Mouse (Mus musculus): ENCODE results near the gene Sbno2. TPM values are rescaled to one million over a fixed set of nuclear protein-coding genes. Genes with fewer than 3 reads are reported as not detected.
"Not testable (repeated sequence)": the region's sequence is repeated elsewhere in the genome, so short reads cannot be mapped to it uniquely, and the experiment has no call there.

Gene Sbno2
- total RNA-seq, 2 experiments from 2014 or later, result 14.5 to 25.5 TPM

- DNase-seq (ENCODE audit: low spot score in 2 of 2), result no peak
- intact Hi-C loops (cut with DNase I), result no loop called here
These were observed 32.5 kb downstream of the Sbno2 start for GRCm38 (mm10) chr10:80072623-80073489.

GRCm38 (mm10) chr10:80071516-80071900 lies 33.9 kb downstream of the Sbno2 start:
- intact Hi-C loops (cut with DNase I), result no loop called here
- DNase-seq (ENCODE audit: low spot score in 2 of 2), result no peak

DNA sequence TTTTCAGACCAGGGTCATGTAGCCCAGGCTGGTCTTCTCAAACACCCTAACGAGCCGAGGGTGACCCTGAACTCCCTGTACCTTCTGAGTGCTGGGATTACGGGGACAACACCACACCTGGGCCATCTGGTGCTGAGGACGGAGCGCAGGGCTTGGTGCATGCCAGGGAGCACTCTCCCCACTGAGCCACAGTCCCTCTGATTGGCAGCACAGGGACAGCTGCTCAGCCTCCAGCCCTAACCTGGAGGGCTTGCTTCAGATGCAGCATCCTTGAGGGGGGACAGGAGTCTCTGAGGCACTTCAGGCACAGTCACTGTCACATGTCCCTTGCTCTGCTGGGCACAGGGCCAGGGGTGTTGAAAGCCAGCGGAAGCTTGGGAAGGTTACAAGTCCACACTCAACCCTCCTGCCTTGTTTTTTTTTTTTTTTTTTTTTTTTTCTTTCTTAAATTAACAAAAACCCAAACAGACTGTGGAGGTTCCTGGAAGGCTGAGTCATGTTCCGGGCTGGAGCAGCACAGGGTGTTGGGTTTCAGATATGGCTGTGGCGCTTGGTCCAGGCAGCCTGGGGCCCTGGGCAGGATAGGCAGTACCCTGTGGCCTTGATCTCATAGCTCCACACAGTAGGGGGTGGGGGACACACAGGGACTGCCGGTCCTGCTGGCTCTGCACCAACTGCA lies 34.4 kb downstream of the Sbno2 start:
- DNase-seq (ENCODE audit: low spot score in 2 of 2), result peak; percentile 68
- intact Hi-C loops (cut with DNase I), result no loop called here

DNA sequence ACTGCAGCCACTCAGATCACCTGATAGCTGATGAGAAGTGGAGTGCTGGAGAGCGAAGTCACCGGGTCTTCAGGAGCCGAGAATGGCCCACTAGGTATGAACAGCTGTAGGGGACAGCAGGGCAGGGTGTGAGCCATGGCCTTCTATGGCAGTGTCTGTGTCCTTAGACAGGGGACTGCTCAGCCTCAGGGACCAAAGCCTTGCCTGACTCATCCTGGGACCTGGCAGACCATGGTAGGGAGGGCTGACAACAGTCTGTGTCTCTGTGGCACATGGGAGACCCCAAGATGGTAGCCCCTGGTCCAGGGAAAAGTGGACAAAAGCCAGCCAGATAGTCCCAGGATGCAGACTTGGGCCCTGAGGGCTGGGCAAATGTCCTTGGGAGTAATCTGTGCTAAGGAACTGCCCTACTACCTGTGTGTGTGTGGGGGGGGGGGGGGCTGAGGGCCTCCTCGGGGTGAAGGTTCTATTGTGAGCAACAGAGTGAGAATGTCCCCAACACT lies 35.4 kb downstream of the Sbno2 start:
- intact Hi-C loops (cut with DNase I), result no loop called here

GRCm38 (mm10) chr10:80069251-80069650 lies 36.1 kb downstream of the Sbno2 start:
- intact Hi-C loops (cut with DNase I), result no loop called here
- DNase-seq (ENCODE audit: low spot score in 2 of 2), result no peak

More for the DNA sequence above, 35.4 kb downstream of the Sbno2 start:
- DNase-seq (ENCODE audit: low spot score in 2 of 2), result no peak

- no peak for DNase-seq (ENCODE audit: low spot score in 2 of 2)
- intact Hi-C loops (cut with DNase I), result no loop called here
These were observed 41.3 kb downstream of the Sbno2 start for GRCm38 (mm10) chr10:80063877-80064650.

GRCm38 (mm10) chr10:80063104-80063503 lies 42.3 kb downstream of the Sbno2 start:
- intact Hi-C loops (cut with DNase I), result no loop called here
- DNase-seq (ENCODE audit: low spot score in 2 of 2), result peak in 1 of 2 experiments; percentile 29

DNA sequence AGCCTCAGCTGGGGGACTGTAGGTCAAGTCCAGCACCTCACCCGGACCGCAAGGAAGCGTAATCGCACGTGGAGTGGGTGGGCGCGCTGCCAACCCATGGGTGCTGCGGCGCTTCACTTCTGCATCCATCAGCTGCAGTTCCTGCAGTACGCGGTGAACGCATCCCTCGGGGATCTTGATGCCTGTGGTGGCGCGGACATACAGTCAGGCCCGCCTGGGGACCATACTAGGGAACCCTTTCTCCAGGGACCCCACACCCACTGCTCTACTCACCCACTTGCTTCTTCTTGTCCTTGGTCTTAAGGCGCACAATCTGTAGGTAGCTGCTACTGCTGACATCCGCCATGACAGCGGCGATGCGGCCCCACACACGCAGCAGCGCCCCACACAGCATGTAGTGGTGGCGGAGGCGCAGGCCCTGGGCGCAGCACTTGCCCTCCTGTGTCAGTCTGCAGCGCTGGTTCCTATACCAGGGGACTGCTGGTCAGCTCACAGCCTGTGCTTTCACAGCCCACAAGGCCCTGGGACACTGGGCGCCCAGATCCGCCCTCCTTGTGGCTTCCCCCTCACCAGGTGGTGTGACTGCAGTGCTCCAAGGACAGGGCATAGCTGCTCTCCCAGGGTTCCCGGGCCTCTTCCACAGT lies 47.6 kb downstream of the Sbno2 start:
- intact Hi-C loops (cut with DNase I), result no loop called here
- peak; percentile 31 to 32 for DNase-seq (ENCODE audit: low spot score in 2 of 2)

- intact Hi-C loops (cut with DNase I), result no loop called here
- no peak for DNase-seq (ENCODE audit: low spot score in 2 of 2)
These were observed 48.2 kb downstream of the Sbno2 start for GRCm38 (mm10) chr10:80056976-80057682.

GRCm38 (mm10) chr10:80056506-80056905 lies 48.9 kb downstream of the Sbno2 start:
- DNase-seq (ENCODE audit: low spot score in 2 of 2), result no peak
- intact Hi-C loops (cut with DNase I), result no loop called here

DNA sequence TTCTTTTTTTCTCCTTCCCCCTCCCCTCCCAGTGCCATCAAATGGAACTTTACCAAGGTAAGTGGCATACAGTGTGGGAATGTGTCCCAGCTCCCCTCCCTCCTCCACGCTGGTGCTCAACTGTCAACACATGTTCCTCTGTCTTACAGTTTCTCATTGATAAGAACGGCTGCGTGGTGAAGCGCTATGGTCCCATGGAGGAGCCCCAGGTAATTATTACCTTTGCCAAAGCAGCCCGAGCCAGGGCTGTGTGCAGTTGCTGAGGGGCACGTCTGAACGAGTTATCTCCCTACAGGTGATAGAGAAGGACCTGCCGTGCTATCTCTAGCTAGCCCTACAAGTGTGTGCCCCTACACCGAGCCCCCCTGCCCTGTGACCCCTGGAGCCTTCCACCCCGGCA lies 49.5 kb downstream of the Sbno2 start:
- no peak for DNase-seq (ENCODE audit: low spot score in 2 of 2)
- intact Hi-C loops (cut with DNase I), result no loop called here

GRCm38 (mm10) chr10:80055364-80055763 lies 50.0 kb downstream of the Sbno2 start:
- DNase-seq (ENCODE audit: low spot score in 2 of 2), result no peak
- intact Hi-C loops (cut with DNase I), result no loop called here

DNA sequence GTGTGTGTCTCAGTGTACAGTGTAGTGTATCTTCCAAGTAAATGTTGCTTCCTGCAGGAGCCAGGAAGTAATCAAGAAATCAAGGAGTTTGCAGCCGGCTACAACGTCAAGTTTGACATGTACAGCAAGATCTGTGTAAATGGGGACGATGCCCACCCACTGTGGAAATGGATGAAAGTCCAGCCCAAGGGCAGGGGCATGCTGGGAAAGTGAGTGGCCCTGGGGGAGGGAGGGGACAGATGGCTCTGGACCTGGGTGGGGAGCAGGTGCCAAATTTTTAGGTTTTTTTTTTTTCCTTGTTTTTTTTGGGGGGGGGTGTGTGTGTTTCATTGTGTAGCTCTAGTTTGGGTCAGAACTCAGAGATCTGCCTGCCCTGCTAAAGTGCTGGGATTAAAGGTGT lies 50.5 kb downstream of the Sbno2 start:
- not testable (repeated sequence) for DNase-seq (ENCODE audit: low spot score in 2 of 2)
- intact Hi-C loops (cut with DNase I), result loop anchor here (5.0 kb wide), 1 partner anchor 57 kb away; no protein-coding TSS in a partner anchor

DNA sequence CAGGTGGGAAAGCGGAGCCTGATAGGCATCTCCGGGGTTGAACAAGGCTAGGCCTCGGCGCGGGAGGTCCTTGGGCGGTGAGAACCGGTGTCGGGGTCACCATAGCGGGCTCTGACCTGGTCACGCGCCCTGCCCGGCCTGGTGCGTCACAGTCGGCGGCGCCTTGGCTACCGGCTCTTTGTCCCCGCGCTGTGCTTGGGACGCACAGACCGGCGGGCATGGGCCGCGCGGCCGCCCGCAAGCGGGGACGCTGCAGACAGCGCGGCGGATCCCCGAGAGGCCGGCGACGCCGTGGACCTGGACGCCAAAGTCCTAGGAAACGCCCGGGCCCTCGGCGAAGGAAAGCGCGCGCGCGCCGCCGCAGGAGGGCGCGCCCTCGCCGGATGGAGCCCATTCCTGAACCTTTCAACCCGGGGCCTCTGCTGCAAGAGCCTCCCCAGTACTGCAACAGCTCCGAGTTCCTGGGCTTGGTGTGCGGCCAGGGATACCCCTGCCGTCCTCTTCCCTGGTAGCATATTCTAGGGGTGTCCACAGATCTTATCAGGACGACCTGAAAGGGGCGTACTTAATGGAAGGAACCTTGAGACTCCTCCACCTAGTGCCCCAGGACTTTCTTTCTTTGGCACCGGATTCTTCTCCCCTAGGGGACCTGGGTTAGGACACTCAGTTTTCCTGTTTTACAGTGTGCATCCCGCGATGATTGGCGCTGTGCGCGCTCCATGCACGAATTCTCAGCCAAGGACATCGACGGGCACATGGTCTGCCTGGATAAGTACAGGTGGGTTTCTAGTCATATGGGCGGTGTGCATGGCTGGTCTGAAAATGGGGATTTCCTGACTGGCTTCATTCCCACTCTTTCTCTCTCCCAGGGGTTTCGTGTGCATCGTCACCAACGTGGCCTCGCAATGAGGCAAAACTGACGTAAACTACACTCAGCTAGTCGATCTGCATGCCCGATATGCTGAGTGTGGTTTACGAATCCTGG lies 51.2 kb downstream of the Sbno2 start:
- peak; percentile 36 to 67 for DNase-seq (ENCODE audit: low spot score in 2 of 2)
- intact Hi-C loops (cut with DNase I), result loop anchor here (5.0 kb wide), 1 partner anchor 58 kb away; no protein-coding TSS in a partner anchor

DNA sequence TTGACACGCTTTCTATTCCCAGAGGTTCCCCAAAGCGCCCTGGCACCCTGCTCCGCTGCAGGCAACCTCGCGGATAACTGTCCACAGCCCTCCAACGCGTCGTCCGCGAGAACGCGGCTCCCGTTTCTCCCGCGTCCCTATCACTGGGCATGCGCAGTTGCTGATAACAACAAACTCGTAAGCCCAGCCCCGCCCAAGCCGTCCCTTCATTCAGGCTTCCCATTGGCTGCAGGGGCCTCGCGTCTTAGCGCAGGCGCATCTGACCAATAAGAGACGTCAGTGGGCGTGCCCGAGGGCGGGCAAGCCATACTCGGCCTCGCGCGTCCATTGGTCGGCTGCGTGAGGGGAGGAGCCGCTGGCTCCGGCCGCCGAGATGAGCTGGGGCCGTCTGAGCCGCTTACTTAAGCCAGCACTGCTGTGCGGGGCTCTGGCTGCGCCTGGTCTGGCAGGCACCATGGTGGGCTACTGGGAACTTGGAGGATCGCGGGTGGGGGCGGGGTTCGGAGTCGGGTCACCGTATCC lies 52.1 kb downstream of the Sbno2 start:
- peak; percentile 99 to 100 for DNase-seq (ENCODE audit: low spot score in 2 of 2)
- intact Hi-C loops (cut with DNase I), result loop anchor here (5.0 kb wide), 1 partner anchor 59 kb away; no protein-coding TSS in a partner anchor

- intact Hi-C loops (cut with DNase I), result loop anchor here (5.0 kb wide), 1 partner anchor 60 kb away; no protein-coding TSS in a partner anchor
- DNase-seq (ENCODE audit: low spot score in 2 of 2), result no peak
These were observed 53.0 kb downstream of the Sbno2 start for GRCm38 (mm10) chr10:80052374-80052764.
